Mouse (Mus musculus) C2C12 (cell line): ENCODE data around the gene Coro1b. TPM values are rescaled to one million over a fixed set of nuclear protein-coding genes. Genes with fewer than 3 reads are reported as not detected.

Experiments
- H3K27me3 ChIP-seq: one replicate; pipeline ENCODE4 v1.6.1; 2011; ENCODE audit not compliant: control insufficient read depth, insufficient read depth, insufficient read length
- H3K36me3 ChIP-seq: one replicate; pipeline ENCODE4 v1.6.1; 2011; ENCODE audit not compliant: control insufficient read depth, insufficient read depth
- H3K4me3 ChIP-seq: one replicate; pipeline ENCODE4 v1.5.1; 2011; ENCODE audit warnings: mild to moderate bottlenecking, control low read depth; ENCODE audit not compliant: poor library complexity, insufficient read depth, severe bottlenecking
- H3K79me2 ChIP-seq: one replicate; pipeline ENCODE4 v1.6.1; 2011; ENCODE audit not compliant: control insufficient read depth, insufficient read depth
- H3K79me3 ChIP-seq: one replicate; pipeline ENCODE4 v1.6.1; 2011; ENCODE audit warnings: low read depth, control low read depth
- H3ac ChIP-seq: one replicate; pipeline ENCODE3; 2011; ENCODE audit warnings: low read depth; ENCODE audit not compliant: control insufficient read depth, insufficient read length
- CEBPB ChIP-seq: IDR thresholded peaks from one replicate; pipeline ENCODE4 v1.6.1; 2011; ENCODE audit warnings: low read depth, mild to moderate bottlenecking, control low read depth, moderate library complexity
- CTCF ChIP-seq: IDR thresholded peaks from one replicate; pipeline ENCODE4 v1.5.1; 2011; ENCODE audit not compliant: control insufficient read depth, insufficient read depth, insufficient read length
- FOSL1 ChIP-seq: IDR thresholded peaks from one replicate; pipeline ENCODE4 v1.8.0; 2011; ENCODE audit warnings: mild to moderate bottlenecking, low read length; ENCODE audit not compliant: poor library complexity, insufficient read depth, severe bottlenecking
- MAX ChIP-seq: IDR thresholded peaks from one replicate; pipeline ENCODE4 v1.6.1; 2011; ENCODE audit warnings: mild to moderate bottlenecking, control low read depth
- MYOD1 ChIP-seq: IDR thresholded peaks from one replicate; pipeline ENCODE4 v1.6.1; 2011; ENCODE audit warnings: low read depth; ENCODE audit not compliant: control insufficient read depth, insufficient read length
- MYOG ChIP-seq: IDR thresholded peaks from one replicate; pipeline ENCODE4 v1.6.1; 2011; ENCODE audit not compliant: control insufficient read depth, insufficient read length; ENCODE audit errors: extremely low read depth
- USF1 ChIP-seq: IDR thresholded peaks from one replicate; pipeline ENCODE4 v1.6.1; 2011; ENCODE audit warnings: low read depth, mild to moderate bottlenecking, control low read depth, moderate library complexity
- polyA plus RNA-seq: library from polyadenylated mRNA; unstranded; fragments of >200 nt; fragmentation: generic; extraction: Trizol; gene quantifications from one replicate; pipeline ENCODE4 v1.2.1, GENCODE M21; 2012; ENCODE audit warnings: missing spikeins

Coro1b gene
- polyA plus RNA-seq, 1 experiment = 257 TPM

DNA sequence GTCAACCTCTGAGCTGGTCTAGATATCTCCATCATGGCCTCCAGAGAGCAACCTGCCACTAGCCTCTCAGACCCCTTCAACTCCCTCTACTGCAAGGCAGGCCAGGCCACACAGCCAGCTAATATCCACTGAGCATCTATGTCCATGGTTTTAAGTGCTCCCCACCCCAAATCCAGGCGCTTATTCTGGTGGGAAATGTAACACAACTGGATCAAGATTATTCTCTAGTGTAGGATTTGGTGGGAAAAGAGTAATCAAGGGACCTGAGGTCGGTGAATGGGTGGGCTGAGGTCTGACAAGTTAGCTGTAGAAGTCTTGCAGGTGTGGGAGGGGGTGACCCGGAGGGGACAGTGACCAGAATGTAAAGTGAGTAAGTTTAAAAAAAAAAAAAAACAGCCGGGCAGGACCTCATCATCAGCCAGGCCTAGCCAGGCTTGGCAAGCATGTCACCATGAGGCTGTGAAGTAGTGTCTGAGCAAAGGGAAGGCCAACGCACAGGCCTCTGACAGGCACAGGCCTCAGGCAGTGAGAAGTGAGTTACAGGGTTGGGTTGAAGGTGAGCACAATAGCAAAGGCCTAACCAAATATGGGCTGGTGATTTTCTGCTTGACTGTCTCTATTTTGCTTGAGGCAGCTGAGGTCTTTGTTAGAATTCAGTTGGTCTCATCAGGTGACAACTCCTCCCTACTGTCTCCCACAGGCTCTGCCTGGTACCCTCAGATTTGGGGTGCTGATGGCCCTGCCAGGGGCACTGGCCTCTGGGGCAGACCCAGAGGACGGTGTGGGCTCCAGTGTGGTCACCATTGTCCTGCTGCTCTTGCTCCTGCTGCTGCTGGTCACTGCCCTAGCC, 7.0 kb downstream of the Coro1b start:
- Histone ChIP-seq H3K27me3 (no peaks in the 10 kb centered on the region), H3K36me3 (peaks cover 37% of the 10 kb centered on the region), H3K4me3 (no peak overlapping the region), H3K79me2 (peaks cover 8% of the 10 kb centered on the region), H3ac (no peak overlapping the region), H3K79me3 (no peaks in the 10 kb centered on the region)
- TF ChIP-seq CTCF = no peak
- no peak for TF ChIP-seq MYOG
- no peak for TF ChIP-seq MYOD1
- no peak for TF ChIP-seq FOSL1
- TF ChIP-seq MAX = no peak
- no peak for TF ChIP-seq USF1
- no peak for TF ChIP-seq CEBPB

DNA sequence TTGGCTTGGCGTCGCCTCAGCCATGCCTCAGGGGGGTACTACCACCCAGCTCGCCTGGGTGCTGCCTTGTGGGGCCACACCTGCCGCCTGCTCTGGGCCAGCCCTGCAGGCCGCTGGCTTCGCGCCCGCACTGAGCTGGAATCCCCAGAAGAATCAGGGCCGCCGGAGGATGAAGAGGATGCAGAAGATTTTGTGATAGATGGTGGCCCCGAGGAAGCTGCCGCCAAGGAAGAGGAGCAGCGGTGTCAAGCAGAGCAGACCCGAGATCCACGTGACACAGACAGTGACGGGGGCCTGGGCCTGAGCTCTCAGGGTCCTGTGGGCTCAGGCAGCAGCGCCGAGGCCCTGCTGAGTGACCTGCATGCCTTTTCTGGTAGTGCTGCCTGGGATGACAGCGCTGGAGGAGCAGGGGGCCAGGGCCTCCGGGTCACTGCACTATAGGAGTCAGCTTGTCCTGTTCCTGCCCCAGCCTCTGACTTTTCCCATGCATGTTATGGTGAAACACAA, 7.7 kb downstream of the Coro1b start:
- peaks cover 2% of the 10 kb centered on the region for H3K79me2 ChIP-seq
- H3K36me3 ChIP-seq = peaks cover 33% of the 10 kb centered on the region
- H3K4me3 ChIP-seq = no peak overlapping the region

DNA sequence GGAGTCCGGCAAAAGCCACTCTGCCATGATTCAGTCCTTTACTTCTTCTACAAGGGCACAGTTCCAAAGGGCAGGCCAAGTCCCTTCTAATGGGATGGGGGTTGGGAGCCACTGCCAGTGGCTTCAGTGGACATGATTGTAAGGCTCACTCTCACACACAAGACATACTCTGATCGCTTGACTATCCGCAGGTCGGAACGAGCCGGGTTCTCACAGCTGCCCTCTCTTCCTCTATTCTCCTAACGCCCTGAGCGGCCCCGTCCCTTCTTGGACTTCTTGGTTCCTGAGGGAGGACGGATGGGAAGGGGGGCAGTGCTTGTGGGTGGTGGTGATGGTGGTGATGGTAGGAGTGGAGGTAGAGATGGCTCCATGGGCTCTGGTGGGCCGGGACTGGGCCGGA, 8.4 kb downstream of the Coro1b start:
- Histone ChIP-seq H3K27me3 (no peaks in the 10 kb centered on the region), H3K79me2 (peaks cover 4% of the 10 kb centered on the region), H3K79me3 (peaks cover 3% of the 10 kb centered on the region), H3K36me3 (peaks cover 37% of the 10 kb centered on the region), H3ac (no peak overlapping the region), H3K4me3 (no peak overlapping the region)
- TF ChIP-seq CTCF = no peak
- no peak for TF ChIP-seq CEBPB
- no peak for TF ChIP-seq FOSL1
- no peak for TF ChIP-seq MAX
- no peak for TF ChIP-seq MYOD1
- no peak for TF ChIP-seq USF1
- TF ChIP-seq MYOG = no peak

More for the DNA sequence above, 7.7 kb downstream of the Coro1b start:
- no peaks in the 10 kb centered on the region for H3K79me3 ChIP-seq
- H3K27me3 ChIP-seq = no peaks in the 10 kb centered on the region
- no peak overlapping the region for H3ac ChIP-seq
- TF ChIP-seq CEBPB (no peak), MYOD1 (no peak), FOSL1 (no peak), USF1 (no peak), MYOG (no peak), CTCF (no peak), MAX (no peak)

DNA sequence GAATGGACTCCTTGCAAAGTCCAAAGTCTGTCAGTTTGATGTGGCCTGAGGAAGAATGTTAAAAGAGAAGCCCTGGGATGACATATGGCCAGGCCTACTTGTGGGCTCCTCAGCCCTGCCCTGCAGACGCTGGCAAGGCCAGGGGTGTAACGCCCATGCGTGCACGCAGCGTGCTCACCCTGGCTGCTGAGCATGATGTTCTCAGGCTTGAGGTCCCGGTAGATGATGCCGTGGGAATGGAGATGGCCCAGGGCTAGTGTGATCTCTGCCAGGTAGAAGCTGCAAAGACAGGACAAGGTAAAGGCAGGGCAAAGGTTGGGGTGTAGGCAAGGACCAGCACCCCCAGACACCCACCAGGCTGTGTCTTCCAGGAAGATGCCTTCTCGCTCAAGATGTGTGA, 10.6 kb downstream of the Coro1b start:
- H3ac ChIP-seq = no peak overlapping the region
- H3K79me2 ChIP-seq = peaks cover 16% of the 10 kb centered on the region
- no peaks in the 10 kb centered on the region for H3K27me3 ChIP-seq
- peaks cover 8% of the 10 kb centered on the region for H3K79me3 ChIP-seq
- H3K4me3 ChIP-seq = no peak overlapping the region
- H3K36me3 ChIP-seq = peaks cover 28% of the 10 kb centered on the region
- no peak for TF ChIP-seq MYOD1
- TF ChIP-seq FOSL1 = no peak
- TF ChIP-seq CEBPB = no peak
- no peak for TF ChIP-seq CTCF
- no peak for TF ChIP-seq MYOG
- TF ChIP-seq MAX = no peak
- TF ChIP-seq USF1 = no peak

DNA sequence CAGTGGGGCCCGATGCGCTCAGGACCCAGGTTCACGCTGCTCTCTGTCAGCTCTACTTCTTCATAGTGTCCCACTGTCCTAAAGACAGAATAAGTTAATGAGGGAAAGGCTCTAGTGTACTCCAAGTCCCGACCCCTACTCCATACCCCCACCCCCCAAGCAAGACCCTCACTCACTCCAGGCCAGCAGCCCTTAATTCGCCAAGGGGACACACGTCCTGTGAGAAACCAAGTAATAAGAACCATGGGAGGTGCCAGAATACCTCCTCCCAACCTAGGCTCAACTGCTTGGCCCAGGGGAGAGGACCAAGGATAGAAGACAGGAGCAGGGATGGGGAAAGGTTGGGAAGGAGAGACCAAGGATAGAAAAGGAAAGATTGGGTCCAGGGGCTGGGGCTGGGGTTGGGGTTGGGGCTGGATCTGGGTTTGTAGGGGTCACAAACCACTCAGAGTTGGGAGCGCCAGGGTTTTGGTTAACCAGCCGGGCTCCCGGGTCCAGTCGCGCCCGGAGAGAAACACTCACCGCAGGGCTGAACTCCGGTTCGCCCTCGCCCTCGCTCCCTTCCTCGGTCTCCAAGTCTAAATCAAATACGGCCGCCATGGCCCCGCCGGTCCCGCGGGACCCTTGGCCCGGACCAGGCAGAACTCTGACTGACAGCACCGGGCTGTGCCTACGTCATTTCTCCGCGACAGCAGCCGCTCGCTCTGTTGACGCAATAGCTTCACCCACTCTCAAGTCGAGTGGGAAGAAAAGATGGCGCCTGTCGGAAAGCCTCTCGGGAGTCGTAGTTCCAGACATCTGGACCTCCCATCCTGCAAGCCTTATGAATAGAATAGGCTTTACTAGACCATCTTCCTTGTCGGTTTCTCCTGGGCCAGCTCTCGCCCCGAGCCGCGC, 14.5 kb downstream of the Coro1b start, which contains the start of gene Rps6kb2:
Gene Rps6kb2, minus strand, starts transcription at position 709 of the 897 bp plus-strand sequence.
- Histone ChIP-seq H3K27me3 (no peaks in the 10 kb centered on the region), H3K4me3 (peak within 1 kb of the TSS; percentile 72), H3ac (peak within 1 kb of the TSS; percentile 86), H3K36me3 (peaks cover 21% of the 10 kb centered on the region), H3K79me3 (peaks cover 8% of the 10 kb centered on the region), H3K79me2 (peaks cover 16% of the 10 kb centered on the region)
- TF ChIP-seq CEBPB = peak; percentile 84
- peak; percentile 64 for TF ChIP-seq MYOD1
- no peak for TF ChIP-seq USF1
